Mouse (Mus musculus): ENCODE results near the gene Zfp800.

Zfp800 gene

GRCm38 (mm10) chr6:28396853-28397457 lies 850 bp downstream of the Zfp800 start:
- peak; percentile 47 for DNase-seq (ENCODE audit: extremely low spot score, low read depth, low spot score)

GRCm38 (mm10) chr6:28396051-28396852 lies 1.6 kb downstream of the Zfp800 start:
- DNase-seq (ENCODE audit: extremely low spot score, low read depth, low spot score), result no peak

DNA sequence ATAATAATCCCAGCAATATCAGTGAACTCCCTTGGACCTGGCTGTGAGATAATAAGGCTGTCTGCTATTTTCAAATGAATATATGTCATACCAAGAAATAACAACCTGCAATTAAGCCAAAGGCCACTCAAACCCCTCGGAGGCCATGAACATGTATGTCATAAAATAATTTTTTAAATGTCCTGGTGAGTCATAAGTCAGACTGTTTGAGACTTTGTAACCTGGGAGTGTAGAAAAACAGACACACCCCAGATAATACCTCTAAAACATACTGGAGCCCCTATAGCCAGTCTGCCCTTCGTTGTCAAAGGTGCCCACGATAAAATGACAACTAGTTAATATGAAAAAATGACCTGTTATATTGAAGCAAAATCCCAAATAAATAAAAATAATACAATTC lies 8.8 kb downstream of the Zfp800 start:
- no peak for DNase-seq (ENCODE audit: extremely low spot score, low read depth, low spot score)

DNA sequence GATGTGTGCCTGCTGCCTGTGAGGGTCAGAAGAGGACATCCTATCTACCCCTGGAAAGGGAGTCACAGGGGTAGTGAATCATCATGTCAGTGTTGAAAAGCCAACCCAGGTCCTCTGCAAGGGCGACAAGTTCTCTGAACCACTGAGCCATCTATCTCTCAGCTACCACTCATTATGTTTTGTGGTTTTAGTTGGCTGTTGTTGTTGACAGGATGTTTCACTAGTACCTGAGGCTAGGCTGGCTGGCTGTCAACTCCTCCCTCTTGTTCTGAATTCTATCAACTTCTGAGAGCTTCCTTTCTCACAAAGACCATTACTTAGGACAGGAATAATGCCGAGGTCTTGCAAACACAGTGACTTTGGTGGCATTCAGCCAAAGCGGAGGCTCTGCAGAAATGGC lies 12.6 kb downstream of the Zfp800 start:
- DNase-seq (ENCODE audit: extremely low spot score, low read depth, low spot score), result no peak

- DNase-seq (ENCODE audit: extremely low spot score, low read depth, low spot score), result no peak
Measured at GRCm38 (mm10) chr6:28381983-28382382, 15.8 kb downstream of the Zfp800 start.

DNA sequence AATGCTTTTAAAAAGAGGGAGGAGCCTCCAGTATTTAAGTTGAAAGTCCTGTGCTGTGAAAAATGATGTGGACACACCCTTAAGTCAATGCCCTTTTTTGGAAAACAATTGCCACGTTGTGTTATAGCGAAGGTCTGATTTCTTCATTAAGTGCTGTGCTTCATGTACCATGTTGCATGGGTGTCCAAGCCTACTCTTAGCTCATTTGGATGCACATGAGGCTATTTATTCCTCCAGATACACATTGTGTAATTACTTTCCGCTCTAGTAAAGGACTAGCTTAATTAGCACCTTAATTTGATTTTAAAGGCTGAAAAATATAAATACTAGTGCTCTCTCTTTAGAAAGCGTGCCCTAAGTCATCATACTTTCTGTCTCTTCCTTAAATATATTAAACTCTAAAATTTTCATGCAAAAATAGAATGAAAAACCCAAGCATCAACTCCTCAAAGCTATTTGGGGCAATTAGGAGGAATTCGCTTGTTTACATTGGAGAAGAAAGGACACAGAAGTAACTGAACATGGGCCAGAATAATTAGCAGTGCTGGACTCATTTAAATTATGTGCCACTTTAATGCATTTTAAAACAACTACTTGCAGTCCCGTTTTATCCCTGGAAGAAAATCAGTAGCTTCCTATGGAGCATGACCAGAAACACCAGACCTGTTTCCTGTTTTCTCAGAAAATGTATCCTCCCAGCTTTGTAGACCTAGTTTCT lies 27.7 kb downstream of the Zfp800 start:
- DNase-seq (ENCODE audit: extremely low spot score, low read depth, low spot score), result no peak

DNA sequence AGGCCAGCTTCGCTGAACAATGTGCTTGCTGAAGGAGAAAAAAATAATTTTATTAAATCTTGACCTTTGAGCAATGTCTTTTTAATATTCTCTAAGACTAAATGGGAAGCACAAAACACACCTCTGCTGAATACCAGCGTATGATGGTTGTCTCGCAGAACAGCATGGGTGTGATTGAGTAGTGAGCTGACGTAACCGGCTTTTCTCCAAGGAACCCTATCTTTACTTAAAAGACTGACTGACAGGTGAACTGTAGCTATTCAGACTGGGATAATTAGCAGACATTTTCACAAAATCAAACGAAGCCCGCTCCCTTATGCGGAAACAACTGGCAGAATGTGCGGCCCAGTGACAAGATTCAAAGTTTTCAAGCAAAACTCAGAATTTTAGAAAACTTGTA lies 30.2 kb downstream of the Zfp800 start:
- DNase-seq (ENCODE audit: extremely low spot score, low read depth, low spot score), result no peak

GRCm38 (mm10) chr6:28351066-28351465 lies 46.7 kb downstream of the Zfp800 start:
- no peak for DNase-seq (ENCODE audit: extremely low spot score, low read depth, low spot score)

DNA sequence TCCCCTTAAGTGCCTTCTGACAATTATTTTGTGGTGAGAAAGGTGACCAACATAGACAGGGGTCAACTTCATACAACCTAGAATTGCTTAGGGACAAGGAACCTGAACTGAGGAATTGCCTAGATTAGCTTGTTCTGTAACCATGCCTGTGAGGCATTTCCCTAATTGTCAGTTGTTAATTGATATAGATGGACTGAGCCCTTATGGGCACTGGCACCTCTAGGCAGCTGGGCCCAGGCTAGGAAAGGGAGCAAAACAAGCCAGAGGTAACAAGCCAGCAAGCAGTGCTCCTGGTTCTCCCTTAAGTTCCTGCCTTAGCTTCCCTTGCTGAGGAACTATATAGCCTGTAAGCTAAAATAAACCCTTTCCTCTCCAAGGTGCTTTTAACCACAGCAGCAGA lies 52.1 kb downstream of the Zfp800 start:
- no peak for DNase-seq (ENCODE audit: extremely low spot score, low read depth, low spot score)

- peak; percentile 39 for DNase-seq (ENCODE audit: extremely low spot score, low read depth, low spot score)
Measured at GRCm38 (mm10) chr6:28345181-28345580, 52.6 kb downstream of the Zfp800 start.

GRCm38 (mm10) chr6:28342863-28343262 lies 54.9 kb downstream of the Zfp800 start:
- DNase-seq (ENCODE audit: extremely low spot score, low read depth, low spot score), result no peak

GRCm38 (mm10) chr6:28341174-28341573 lies 56.6 kb downstream of the Zfp800 start:
- no peak for DNase-seq (ENCODE audit: extremely low spot score, low read depth, low spot score)

- no peak for DNase-seq (ENCODE audit: extremely low spot score, low read depth, low spot score)
Measured at GRCm38 (mm10) chr6:28339410-28339809, 58.4 kb downstream of the Zfp800 start.

DNA sequence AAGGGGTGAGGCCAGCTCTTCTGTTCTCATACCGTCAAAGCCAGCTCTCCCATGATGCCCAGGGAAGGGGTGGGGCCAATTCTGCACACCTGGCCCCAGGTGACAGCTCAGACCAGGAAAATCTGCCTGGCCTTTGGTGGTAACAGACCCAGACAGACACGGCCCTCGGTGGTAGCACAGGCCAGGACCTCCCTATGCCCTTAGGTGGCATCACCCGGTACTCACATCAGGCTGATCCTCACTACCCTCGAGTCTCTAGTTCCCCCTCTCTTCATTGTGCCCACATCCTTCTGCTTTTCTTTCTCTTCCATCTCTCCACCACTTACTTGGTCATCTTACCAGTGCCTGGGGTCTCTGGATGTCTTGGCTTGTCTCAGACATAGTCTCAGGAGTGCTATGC lies 64.1 kb downstream of the Zfp800 start:
- no peak for DNase-seq (ENCODE audit: extremely low spot score, low read depth, low spot score)

DNA sequence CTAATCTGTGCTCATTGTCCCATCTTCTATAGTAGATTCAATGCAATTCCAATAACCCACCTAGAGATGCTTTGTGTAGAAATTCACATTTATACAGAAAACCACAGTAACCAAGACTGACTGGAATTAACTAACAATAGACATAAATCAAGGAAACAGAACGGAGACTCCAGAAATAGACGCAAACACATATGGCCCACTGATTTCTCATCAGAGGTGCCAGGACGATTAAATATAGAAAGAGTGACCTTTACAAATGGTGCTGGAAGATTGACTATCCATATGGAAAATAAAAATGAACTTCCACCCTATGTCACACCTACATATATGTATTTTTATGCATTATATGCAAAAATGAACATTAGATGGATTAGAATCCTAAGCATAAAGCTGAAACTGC lies 65.3 kb downstream of the Zfp800 start:
- no peak for DNase-seq (ENCODE audit: extremely low spot score, low read depth, low spot score)

DNA sequence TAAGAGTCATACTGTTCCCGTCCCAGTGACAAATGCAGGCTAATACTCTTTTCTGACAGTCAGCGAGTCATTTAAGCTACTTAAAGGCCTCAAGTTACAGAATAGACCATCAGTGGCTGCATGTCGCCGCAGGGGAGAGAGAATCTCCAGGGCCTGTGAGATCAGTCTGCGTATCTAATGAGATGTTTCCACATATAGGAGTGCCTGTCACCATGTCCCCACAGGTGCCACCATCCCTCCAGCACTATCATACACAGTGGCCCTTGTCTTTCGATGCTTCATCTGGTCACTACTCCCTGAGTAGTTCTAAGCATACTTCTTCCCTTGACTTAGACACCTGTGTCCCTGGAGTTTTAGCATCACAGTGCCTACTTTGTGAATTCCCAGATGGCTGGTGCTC lies 68.0 kb downstream of the Zfp800 start:
- no peak for DNase-seq (ENCODE audit: extremely low spot score, low read depth, low spot score)

- DNase-seq (ENCODE audit: extremely low spot score, low read depth, low spot score), result no peak
Measured at GRCm38 (mm10) chr6:28329002-28329596, 68.7 kb downstream of the Zfp800 start.

- DNase-seq (ENCODE audit: extremely low spot score, low read depth, low spot score), result no peak
Measured at GRCm38 (mm10) chr6:28326720-28327119, 71.1 kb downstream of the Zfp800 start.

DNA sequence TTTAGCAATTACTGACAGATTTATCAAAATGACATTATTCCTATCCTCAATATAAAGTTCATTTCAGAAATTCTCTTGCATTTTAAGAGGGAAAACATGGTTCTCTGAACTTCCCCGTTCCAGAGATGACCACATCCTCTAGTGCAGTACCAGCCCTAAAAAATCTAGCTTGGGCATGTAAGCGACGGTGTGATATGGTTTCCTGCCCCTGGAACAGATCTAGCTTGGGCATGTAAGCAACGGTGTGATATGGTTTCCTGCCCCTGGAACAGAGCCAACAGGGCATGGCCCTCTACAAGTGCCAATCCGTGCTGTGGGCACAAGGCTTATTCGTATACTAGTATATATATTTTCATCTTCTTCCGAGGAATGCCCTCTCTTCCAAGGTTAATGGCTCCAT lies 75.4 kb downstream of the Zfp800 start:
- no peak for DNase-seq (ENCODE audit: extremely low spot score, low read depth, low spot score)

DNA sequence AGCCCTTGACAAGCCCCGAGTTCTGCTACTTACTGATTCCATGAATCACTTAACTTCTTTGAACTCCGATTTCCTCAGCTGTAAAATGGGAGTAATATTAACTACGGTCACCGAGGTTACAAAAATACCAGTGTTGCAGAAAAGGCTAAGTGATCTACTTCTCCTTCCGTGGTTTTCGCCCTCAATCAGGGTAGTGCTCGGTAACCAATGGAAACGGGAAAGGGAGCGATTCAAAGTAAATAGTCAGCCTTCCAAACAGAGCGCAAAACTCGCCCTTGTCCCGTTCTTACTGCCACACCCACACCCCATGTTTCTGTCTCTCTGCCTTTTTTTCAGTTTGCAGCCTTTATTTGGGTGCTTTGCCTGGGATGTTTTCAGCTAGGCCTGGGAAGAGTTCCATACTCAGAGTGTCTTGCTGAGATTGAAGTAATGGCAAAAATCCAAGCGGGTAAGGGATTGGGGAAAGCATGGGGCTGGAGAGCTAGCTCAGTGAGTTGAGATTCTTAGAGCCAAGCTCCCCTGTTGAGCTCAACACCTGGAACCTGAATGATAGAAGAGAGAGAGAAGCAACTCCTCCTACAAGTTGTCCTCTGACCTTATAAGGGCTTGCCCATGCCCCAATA lies 78.0 kb downstream of the Zfp800 start:
- DNase-seq (ENCODE audit: extremely low spot score, low read depth, low spot score), result no peak

Measured in hindlimb bud, embryonic 11.5 days (tissue).